Mouse (Mus musculus) CH12.LX (cell line): ENCODE data around the gene Gm3149. TPM values are rescaled to one million over a fixed set of nuclear protein-coding genes. Genes with fewer than 3 reads are reported as not detected.
"Not testable (repeated sequence)": the region's sequence is repeated elsewhere in the genome, so short reads cannot be mapped to it uniquely, and the experiment has no call there.

Experiments used
- DNase-seq: peaks from one replicate; pipeline ENCODE4 v3.0.0-alpha.2; 2013; ENCODE audit errors: extremely low read depth
- H3K27ac ChIP-seq: 2 replicates; pipeline ENCODE4 v1.5.1; 2012; ENCODE audit warnings: low read depth, mild to moderate bottlenecking, control low read depth, moderate library complexity; ENCODE audit not compliant: insufficient read depth
- H3K27me3 ChIP-seq: replicated peaks from 2 replicates; pipeline ENCODE3; 2012; ENCODE audit warnings: inconsistent platforms
- H3K36me3 ChIP-seq, 2 experiments: replicated peaks in 1 of 2; 2 replicates each; pipeline versions ENCODE3 to v1.6.1; 2012; ENCODE audit warnings: inconsistent platforms in 1 of 2, low read length in 1 of 2, mild to moderate bottlenecking in 1 of 2, mixed read lengths in 1 of 2, moderate library complexity in 1 of 2; ENCODE audit not compliant: control insufficient read depth in 1 of 2, insufficient read depth in 1 of 2
- H3K4me1 ChIP-seq, 2 experiments: 2 replicates each; pipeline ENCODE4 v1.6.1; 2012; ENCODE audit warnings: inconsistent platforms in 1 of 2, moderate library complexity in 1 of 2; ENCODE audit not compliant: insufficient read depth in 2 of 2, control insufficient read depth in 1 of 2
- H3K4me2 ChIP-seq: 2 replicates; pipeline ENCODE4 v1.6.1; 2012; ENCODE audit warnings: low read depth, mild to moderate bottlenecking, control low read depth; ENCODE audit not compliant: poor library complexity, insufficient read depth, severe bottlenecking
- H3K4me3 ChIP-seq, 3 experiments: fragments of 150-350 bp in 1 of 3; sonication (generic) in 1 of 3; replicated peaks in 1 of 3; 2 replicates each; pipeline versions ENCODE3 to v1.5.1; 2011 to 2012; ENCODE audit warnings: low read depth in 2 of 3, low read length in 2 of 3, mild to moderate bottlenecking in 2 of 3, moderate library complexity in 2 of 3, control low read depth in 1 of 3, improper control_type of control experiment in 1 of 3, inconsistent platforms in 1 of 3, mixed read lengths in 1 of 3; ENCODE audit not compliant: poor library complexity in 1 of 3
- H3K79me2 ChIP-seq: replicated peaks from 2 replicates; pipeline ENCODE4 v1.6.1; 2012; ENCODE audit warnings: mild to moderate bottlenecking, moderate library complexity; ENCODE audit not compliant: control insufficient read depth, poor library complexity, insufficient read depth, severe bottlenecking; ENCODE audit errors: extremely low read depth
- H3K9ac ChIP-seq: 2 replicates; pipeline ENCODE4 v1.6.1; 2012; ENCODE audit warnings: low read depth, mild to moderate bottlenecking, control low read depth, moderate library complexity; ENCODE audit not compliant: insufficient read depth
- H3K9me3 ChIP-seq: replicated peaks from 2 replicates; pipeline ENCODE3; 2012; ENCODE audit warnings: low read length, inconsistent platforms, mixed read lengths
- dilution Hi-C: fragments of 300-500 bp; cut with MboI; formaldehyde crosslinking; loops from 2 replicates; pipeline ENCODE4 v1.14.3; 2020; ENCODE audit warnings: low sequenced_read_pairs; ENCODE audit not compliant: extremely low pct_unique_long_range_greater_than_20kb, extremely low pct_ligation_motif_present
- in situ Hi-C: fragments of 300-500 bp; cut with MboI; formaldehyde crosslinking; loops from 3 replicates; pipeline ENCODE4 v1.14.3; 2019; ENCODE audit warnings: low sequenced_read_pairs, low pct_ligation_motif_present, low pct_unique_long_range_greater_than_20kb, mixed read lengths
- polyA plus RNA-seq: library from polyadenylated mRNA; unstranded; fragments of >175 nt; gene quantifications from 2 replicates; pipeline ENCODE4 v1.2.1, GENCODE M21; 2012; ENCODE audit warnings: low read depth; ENCODE audit not compliant: insufficient read length
- total RNA-seq, 2 experiments: library from RNA; depleted of rRNA; stranded (reverse); fragments of 300-350 nt in 1 of 2; fragments of >200 nt in 1 of 2; gene quantifications; 2 replicates each; pipeline ENCODE4 v1.2.3; 2012 to 2014

The Gm3149 gene
- not detected in 2 replicates for total RNA-seq (2012; rRNA removed)
- total RNA-seq (2014; rRNA removed) = not detected in 2 replicates
- polyA plus RNA-seq = not detected in 2 replicates

- in situ Hi-C loops, DNase-seq, dilution Hi-C loops, H3K79me2 ChIP-seq, H3K9me3 ChIP-seq, H3K9ac ChIP-seq, H3K27ac ChIP-seq, H3K36me3 ChIP-seq, H3K4me1 ChIP-seq, H3K4me2 ChIP-seq, H3K4me3 ChIP-seq, H3K27me3 ChIP-seq: not testable (repeated sequence)
Measured at GRCm38 (mm10) chr14:4316983-4317382, at the start of gene Gm3149. Gene Gm3149 (plus strand): TSS chr14:4317283.

GRCm38 (mm10) chr14:4269238-4269950 is 47.7 kb upstream of the Gm3149 start:
- H3K27ac ChIP-seq, H3K9ac ChIP-seq, H3K79me2 ChIP-seq, H3K4me3 ChIP-seq, H3K27me3 ChIP-seq, in situ Hi-C loops, H3K9me3 ChIP-seq, dilution Hi-C loops, H3K4me1 ChIP-seq, DNase-seq, H3K4me2 ChIP-seq, H3K36me3 ChIP-seq: not testable (repeated sequence)

- H3K4me3 ChIP-seq, H3K4me1 ChIP-seq, DNase-seq, H3K36me3 ChIP-seq, H3K9me3 ChIP-seq, H3K79me2 ChIP-seq, dilution Hi-C loops, in situ Hi-C loops, H3K9ac ChIP-seq, H3K27ac ChIP-seq, H3K4me2 ChIP-seq, H3K27me3 ChIP-seq: not testable (repeated sequence)
Measured at GRCm38 (mm10) chr14:4279828-4280227, 37.3 kb upstream of the Gm3149 start.

GRCm38 (mm10) chr14:4334476-4335080 is 17.5 kb downstream of the Gm3149 start, which contains the start of gene 2610042L04Rik:
Gene 2610042L04Rik (plus strand): TSS chr14:4334763.
- H3K4me2 ChIP-seq, H3K27me3 ChIP-seq, in situ Hi-C loops, H3K4me3 ChIP-seq, H3K9me3 ChIP-seq, H3K9ac ChIP-seq, dilution Hi-C loops, H3K27ac ChIP-seq, DNase-seq, H3K79me2 ChIP-seq, H3K36me3 ChIP-seq, H3K4me1 ChIP-seq: not testable (repeated sequence)

- dilution Hi-C loops, H3K9ac ChIP-seq, in situ Hi-C loops, DNase-seq, H3K27ac ChIP-seq, H3K9me3 ChIP-seq, H3K4me1 ChIP-seq, H3K4me2 ChIP-seq, H3K36me3 ChIP-seq, H3K27me3 ChIP-seq, H3K79me2 ChIP-seq, H3K4me3 ChIP-seq: not testable (repeated sequence)
Measured at GRCm38 (mm10) chr14:4335506-4335905, 18.4 kb downstream of the Gm3149 start.

- H3K4me2 ChIP-seq, DNase-seq, H3K36me3 ChIP-seq, H3K4me1 ChIP-seq, H3K27ac ChIP-seq, in situ Hi-C loops, H3K79me2 ChIP-seq, H3K27me3 ChIP-seq, dilution Hi-C loops, H3K9ac ChIP-seq, H3K9me3 ChIP-seq, H3K4me3 ChIP-seq: not testable (repeated sequence)
Measured at GRCm38 (mm10) chr14:4368991-4369390, 51.9 kb downstream of the Gm3149 start.
